Mouse (Mus musculus): ENCODE measurements around the gene Serp2. TPM values are rescaled to one million over a fixed set of nuclear protein-coding genes. Genes with fewer than 3 reads are reported as not detected.
A peak's percentile ranks its signal among the peaks of the same experiment; 100 is the strongest.
"Not testable (repeated sequence)": the region's sequence is repeated elsewhere in the genome, so short reads cannot be mapped to it uniquely, and the experiment has no call there.

Gene Serp2
- polyA plus RNA-seq, 1 experiment from 2014 or later = 69.9 TPM

GRCm38 (mm10) chr14:76566711-76567110 is 10.0 kb upstream of the Serp2 start:
- H3K9me3 ChIP-seq = no peaks in the 10 kb centered on the region

GRCm38 (mm10) chr14:76566193-76566592 is 9.5 kb upstream of the Serp2 start:
- Histone ChIP-seq H3K36me3 (no peaks in the 10 kb centered on the region), H3K9me3 (no peaks in the 10 kb centered on the region), H3K9ac (no peak overlapping the region), H3K27ac (no peak overlapping the region), H3K4me1 (0 out of 2 replicates have a peak, but pooled peaks cover 4% of the 10 kb centered on the region), H3K27me3 (replicated peaks) (no peaks in the 10 kb centered on the region), H3K4me2 (replicated peaks) (no peak overlapping the region), H3K4me3 (no peak overlapping the region)
- WGBS = 83% methylated on average over 4 of the region's 4 CpGs
- ATAC-seq (ENCODE audit: low FRiP score, low read depth) = no peak

More at GRCm38 (mm10) chr14:76566711-76567110, 10.0 kb upstream of the Serp2 start:
- no peak overlapping the region for H3K4me2 ChIP-seq (replicated peaks)
- H3K36me3 ChIP-seq = no peaks in the 10 kb centered on the region
- no peaks in the 10 kb centered on the region for H3K27me3 ChIP-seq (replicated peaks)
- WGBS = 85% methylated on average over 8 of the region's 8 CpGs
- H3K4me1 ChIP-seq = 0 out of 2 replicates have a peak, but pooled peaks cover 4% of the 10 kb centered on the region
- no peak overlapping the region for H3K27ac ChIP-seq
- no peak overlapping the region for H3K4me3 ChIP-seq
- no peak overlapping the region for H3K9ac ChIP-seq
- ATAC-seq (ENCODE audit: low FRiP score, low read depth) = no peak

GRCm38 (mm10) chr14:76559208-76559607 is 2.5 kb upstream of the Serp2 start:
- Histone ChIP-seq H3K27ac (no peak overlapping the region), H3K4me2 (replicated peaks) (no peak overlapping the region), H3K4me1 (peaks cover 12% of the 10 kb centered on the region), H3K36me3 (no peaks in the 10 kb centered on the region), H3K9ac (no peak overlapping the region), H3K9me3 (no peaks in the 10 kb centered on the region), H3K4me3 (no peak overlapping the region), H3K27me3 (replicated peaks) (no peaks in the 10 kb centered on the region; the same call in 1 of the 2 replicates)
- WGBS = 80% methylated on average over 2 of the region's 2 CpGs
- ATAC-seq (ENCODE audit: low FRiP score, low read depth) = no peak

GRCm38 (mm10) chr14:76558171-76558570 is 1.5 kb upstream of the Serp2 start:
- 58% methylated on average over 8 of the region's 8 CpGs for WGBS
- not testable (repeated sequence) for H3K4me2 ChIP-seq (replicated peaks); ATAC-seq (ENCODE audit: low FRiP score, low read depth); H3K27ac ChIP-seq; H3K36me3 ChIP-seq; H3K9me3 ChIP-seq; H3K27me3 ChIP-seq (replicated peaks); H3K4me3 ChIP-seq; H3K9ac ChIP-seq
- peaks cover 16% of the 10 kb centered on the region for H3K4me1 ChIP-seq

- H3K4me3 ChIP-seq = peak overlapping the region; percentile 59
- H3K9me3 ChIP-seq = no peaks in the 10 kb centered on the region
- no peaks in the 10 kb centered on the region; the same call in 1 of the 2 replicates for H3K27me3 ChIP-seq (replicated peaks)
- peak; percentile 75 for ATAC-seq (ENCODE audit: low FRiP score, low read depth)
- WGBS = 1% methylated on average over 67 of the region's 67 CpGs
- peak overlapping the region; percentile 92 for H3K4me2 ChIP-seq (replicated peaks)
- H3K36me3 ChIP-seq = no peaks in the 10 kb centered on the region
- H3K9ac ChIP-seq = peak overlapping the region; percentile 83
- peak overlapping the region; percentile 32; the same call in 1 of the 2 replicates for H3K27ac ChIP-seq
- peaks cover 16% of the 10 kb centered on the region for H3K4me1 ChIP-seq
Measured at GRCm38 (mm10) chr14:76556031-76556851, 448 bp downstream of the Serp2 start.

- peak overlapping the region; percentile 92 for H3K4me2 ChIP-seq (replicated peaks)
- no peaks in the 10 kb centered on the region; the same call in 1 of the 2 replicates for H3K27me3 ChIP-seq (replicated peaks)
- H3K9ac ChIP-seq = peak overlapping the region; percentile 83
- no peaks in the 10 kb centered on the region for H3K36me3 ChIP-seq
- H3K9me3 ChIP-seq = no peaks in the 10 kb centered on the region
- ATAC-seq (ENCODE audit: low FRiP score, low read depth) = peak; percentile 55; the same call in 1 of the 2 replicates
- H3K27ac ChIP-seq = no peak overlapping the region
- H3K4me3 ChIP-seq = peak overlapping the region; percentile 59
- peaks cover 16% of the 10 kb centered on the region for H3K4me1 ChIP-seq
- WGBS = 62% methylated on average over 18 of the region's 18 CpGs
Measured at GRCm38 (mm10) chr14:76555263-76556030, 1.2 kb downstream of the Serp2 start.

GRCm38 (mm10) chr14:76544136-76544535 is 12.6 kb downstream of the Serp2 start:
- ATAC-seq (ENCODE audit: low FRiP score, low read depth) = no peak
- WGBS = 94% methylated on average over 6 of the region's 6 CpGs
- H3K4me1 ChIP-seq = 0 out of 2 replicates have a peak, but pooled peaks cover 3% of the 10 kb centered on the region

GRCm38 (mm10) chr14:76541341-76541740 is 15.3 kb downstream of the Serp2 start:
- H3K9me3 ChIP-seq = no peaks in the 10 kb centered on the region
- H3K4me1 ChIP-seq = 0 out of 2 replicates have a peak, but pooled peaks cover 3% of the 10 kb centered on the region
- no peak overlapping the region for H3K4me3 ChIP-seq
- H3K27me3 ChIP-seq (replicated peaks) = no peaks in the 10 kb centered on the region
- no peak overlapping the region for H3K4me2 ChIP-seq (replicated peaks)
- H3K27ac ChIP-seq = no peak overlapping the region
- no peak overlapping the region for H3K9ac ChIP-seq
- no peaks in the 10 kb centered on the region for H3K36me3 ChIP-seq
- 82% methylated on average over 2 of the region's 2 CpGs for WGBS
- ATAC-seq (ENCODE audit: low FRiP score, low read depth) = no peak

More at GRCm38 (mm10) chr14:76544136-76544535, 12.6 kb downstream of the Serp2 start:
- no peaks in the 10 kb centered on the region for H3K9me3 ChIP-seq
- H3K36me3 ChIP-seq = peaks cover 7% of the 10 kb centered on the region; the same call in 1 of the 2 replicates
- no peak overlapping the region for H3K9ac ChIP-seq
- no peaks in the 10 kb centered on the region for H3K27me3 ChIP-seq (replicated peaks)
- no peak overlapping the region for H3K27ac ChIP-seq
- H3K4me3 ChIP-seq = no peak overlapping the region
- no peak overlapping the region for H3K4me2 ChIP-seq (replicated peaks)

- H3K4me3 ChIP-seq = no peak overlapping the region
- no peaks in the 10 kb centered on the region for H3K27me3 ChIP-seq (replicated peaks)
- ATAC-seq (ENCODE audit: low FRiP score, low read depth) = no peak
- no peak overlapping the region for H3K9ac ChIP-seq
- H3K27ac ChIP-seq = no peak overlapping the region
- H3K4me1 ChIP-seq = no peaks in the 10 kb centered on the region
- no peak overlapping the region for H3K4me2 ChIP-seq (replicated peaks)
- H3K9me3 ChIP-seq = no peaks in the 10 kb centered on the region
- H3K36me3 ChIP-seq = no peaks in the 10 kb centered on the region
- WGBS = 93% methylated on average over 5 of the region's 5 CpGs
Measured at GRCm38 (mm10) chr14:76540005-76540670, 16.6 kb downstream of the Serp2 start.

- no peak overlapping the region for H3K4me3 ChIP-seq
- 46% methylated on average over 6 of the region's 6 CpGs for WGBS
- no peak overlapping the region for H3K9ac ChIP-seq
- H3K27me3 ChIP-seq (replicated peaks) = no peaks in the 10 kb centered on the region
- no peak overlapping the region for H3K27ac ChIP-seq
- H3K4me2 ChIP-seq (replicated peaks) = no peak overlapping the region
- H3K9me3 ChIP-seq = no peaks in the 10 kb centered on the region
- no peak for ATAC-seq (ENCODE audit: low FRiP score, low read depth)
- no peaks in the 10 kb centered on the region for H3K36me3 ChIP-seq
- H3K4me1 ChIP-seq = peaks cover 14% of the 10 kb centered on the region
Measured at GRCm38 (mm10) chr14:76536921-76537320, 19.8 kb downstream of the Serp2 start.

- H3K4me3 ChIP-seq = no peak overlapping the region
- no peaks in the 10 kb centered on the region for H3K9me3 ChIP-seq
- H3K27ac ChIP-seq = no peak overlapping the region
- no peak for ATAC-seq (ENCODE audit: low FRiP score, low read depth)
- WGBS = 89% methylated on average over 1 of the region's 1 CpGs
- no peaks in the 10 kb centered on the region for H3K27me3 ChIP-seq (replicated peaks)
- no peak overlapping the region for H3K4me2 ChIP-seq (replicated peaks)
- H3K36me3 ChIP-seq = no peaks in the 10 kb centered on the region
- peaks cover 14% of the 10 kb centered on the region for H3K4me1 ChIP-seq
- H3K9ac ChIP-seq = no peak overlapping the region
Measured at GRCm38 (mm10) chr14:76535096-76535495, 21.6 kb downstream of the Serp2 start.

Measured in neural tube, embryonic 12.5 days (tissue).